ENCODE assay signal across 11 mouse cellular contexts in genomic region chr3:28638957-28639356, GRCm38 (mm10). TPM values are rescaled to one million over a fixed set of nuclear protein-coding genes. Genes with fewer than 3 reads are reported as not detected.
DNase-seq lines count a peak whose midpoint lies in the region; ATAC-seq lines count a peak whose summit lies in the region.
"Had no signal": no experiment of that assay in that cellular context is flagged by ENCODE, and none has a peak within 500 bp of the region (broad histone marks: within the 10 kb centered on the region; RNA-seq: fewer than 3 reads in every experiment).

No protein-coding gene starts in this region.

- 74% methylated on average over 2 of the region's 2 CpGs for WGBS in hindbrain, embryonic 16.5 days
- WGBS in hindbrain, embryonic 13.5 days = 86% methylated on average over 2 of the region's 2 CpGs

- H3K27ac ChIP-seq in hindbrain, embryonic 16.5 days (ENCODE audit: low read depth, low read length) = no peak overlapping the region
- H3K27ac ChIP-seq in hindbrain, embryonic 13.5 days = no peak overlapping the region
- H3K27ac ChIP-seq: limb, embryonic 13.5 days had no signal

- no peak overlapping the region for H3K9ac ChIP-seq in hindbrain, embryonic 16.5 days (ENCODE audit: low read depth, low read length)
- no peak overlapping the region for H3K9ac ChIP-seq in hindbrain, embryonic 13.5 days
- H3K9ac ChIP-seq: limb, embryonic 13.5 days had no signal

- peak; percentile 59; the same call in 1 of the 2 replicates for ATAC-seq in hindbrain, embryonic 16.5 days
- ATAC-seq in hindbrain, embryonic 13.5 days (ENCODE audit: low FRiP score) = no peak
- ATAC-seq in granulocyte monocyte progenitor cell, adult 5-6 weeks (replicated peaks; ENCODE audit: poor library complexity, severe bottlenecking) = no peak
- ATAC-seq: Patski had no signal

- no peak overlapping the region for H3K4me2 ChIP-seq in hindbrain, embryonic 16.5 days (ENCODE audit: low read length)
- no peak overlapping the region for H3K4me2 ChIP-seq in hindbrain, embryonic 13.5 days
- H3K4me2 ChIP-seq: limb, embryonic 13.5 days had no signal

- no peaks in the 10 kb centered on the region for H3K9me3 ChIP-seq in hindbrain, embryonic 16.5 days (ENCODE audit: control insufficient read depth, low read length)
- H3K9me3 ChIP-seq in hindbrain, embryonic 13.5 days = no peaks in the 10 kb centered on the region
- H3K9me3 ChIP-seq: limb, embryonic 13.5 days had no signal

- no peaks in the 10 kb centered on the region; the same call in 1 of the 2 replicates for H3K4me1 ChIP-seq in hindbrain, embryonic 16.5 days (ENCODE audit: control insufficient read depth, insufficient read depth, low read depth, low read length)
- H3K4me1 ChIP-seq in hindbrain, embryonic 13.5 days (replicated peaks) = 0 out of 2 replicates have a peak, but pooled peaks cover 3% of the 10 kb centered on the region
- H3K4me1 ChIP-seq: limb, embryonic 13.5 days had no signal

- DNase-seq in adipocyte (ENCODE audit: low spot score) = peak; percentile 82
- DNase-seq in fat pad, adult 2 months (ENCODE audit: extremely low read depth, low read depth, low spot score) = peak; percentile 13
- DNase-seq in left cerebral cortex, adult 9 months (ENCODE audit: low spot score in 2 of 2) = peak; percentile 39 to 65
- DNase-seq in ovary, postnatal 36 days (ENCODE audit: low spot score) = no peak

- H3K27me3 ChIP-seq in hindbrain, embryonic 16.5 days (replicated peaks; ENCODE audit: control insufficient read depth, insufficient read depth, low read length) = no peaks in the 10 kb centered on the region
- no peaks in the 10 kb centered on the region for H3K27me3 ChIP-seq in hindbrain, embryonic 13.5 days
- H3K27me3 ChIP-seq: limb, embryonic 13.5 days; Patski had no signal

- H3K4me3 ChIP-seq in hindbrain, embryonic 16.5 days (ENCODE audit: low read length) = no peak overlapping the region
- H3K4me3 ChIP-seq in hindbrain, embryonic 13.5 days = no peak overlapping the region
- H3K4me3 ChIP-seq: limb, embryonic 13.5 days had no signal

- H3K36me3 ChIP-seq in hindbrain, embryonic 16.5 days (ENCODE audit: control insufficient read depth, insufficient read depth, low read length) = peaks cover 13% of the 10 kb centered on the region; the same call in 1 of the 2 replicates
- peaks cover 48% of the 10 kb centered on the region for H3K36me3 ChIP-seq in hindbrain, embryonic 13.5 days
- H3K36me3 ChIP-seq: limb, embryonic 13.5 days had no signal

RNA-seq across cellular contexts. Expression of gene Slc2a2, which starts 58.7 kb away (rescaled TPM):
- polyA plus RNA-seq in hindbrain, embryonic 16.5 days (2015; fragmentation: Nextera tagmentation; extraction: Ambion mirVana) = 0.08 TPM in 1 of 2 replicates, not detected in the other
- polyA plus RNA-seq in hindbrain, embryonic 13.5 days (2015; fragmentation: Nextera tagmentation; extraction: Ambion mirVana) = 0.04 TPM in 1 of 2 replicates, not detected in the other
- not detected in 2 replicates for total RNA-seq in granulocyte monocyte progenitor cell, adult 5-6 weeks (2014; fragmentation: Nextera tagmentation)
- 0.05 TPM in 1 of 2 replicates, not detected in the other for total RNA-seq in granulocyte monocyte progenitor cell, adult 5-6 weeks (2017)
- polyA plus RNA-seq: embryonic facial prominence, embryonic 11.5 days; neural tube, embryonic 11.5 days had no signal
